Mouse (Mus musculus): ENCODE data around the gene Zfr. TPM values are rescaled to one million over a fixed set of nuclear protein-coding genes. Genes with fewer than 3 reads are reported as not detected.
"Not testable (repeated sequence)": the region's sequence is repeated elsewhere in the genome, so short reads cannot be mapped to it uniquely, and the experiment has no call there.

Gene Zfr
- total RNA-seq, 2 experiments from 2014 or later: 180 to 189 TPM

DNA sequence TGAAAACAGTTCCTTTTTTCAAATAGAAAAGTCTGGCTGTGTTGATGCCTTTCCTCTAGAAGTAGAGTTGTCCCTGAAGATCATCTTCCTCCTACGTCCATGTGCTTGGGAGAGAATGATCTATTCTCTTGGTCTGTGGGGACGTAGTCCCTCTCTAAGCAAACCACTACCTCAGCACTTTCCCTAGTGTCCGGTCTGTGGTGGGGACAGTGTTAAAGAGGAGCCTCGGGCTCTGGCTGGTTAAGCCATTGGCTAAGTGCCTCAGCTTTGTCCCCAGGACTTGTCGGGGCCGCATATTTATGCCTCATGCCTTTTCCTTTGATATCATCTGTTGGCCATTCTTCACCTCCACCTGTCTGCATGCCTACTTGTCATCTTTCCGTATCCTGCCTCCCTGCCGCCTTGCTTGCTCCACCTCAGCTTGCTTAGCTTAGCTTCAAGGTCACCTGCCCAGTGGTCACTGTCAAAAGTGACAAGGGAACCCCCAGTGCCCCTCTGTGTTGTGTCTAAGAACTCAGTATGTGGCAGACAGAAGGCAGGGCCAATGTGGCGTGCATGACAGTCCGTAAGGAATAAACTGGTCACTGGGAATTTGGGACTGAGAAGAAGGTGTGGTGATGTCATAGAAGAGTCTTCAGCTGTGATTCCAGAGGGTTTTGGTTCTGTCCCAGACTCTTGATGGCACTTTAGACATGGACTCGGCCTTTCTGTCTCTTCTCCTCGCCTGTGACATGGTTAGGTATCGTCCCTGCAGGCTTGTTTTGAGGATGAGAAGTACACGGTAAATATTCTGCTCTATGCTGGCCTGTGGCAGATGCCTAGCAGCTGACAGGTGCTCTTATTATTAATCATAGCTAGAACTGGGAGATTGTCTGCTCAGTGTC, 97.1 kb downstream of the Zfr start:
- no peak for DNase-seq (ENCODE audit: low spot score in 2 of 2)

DNA sequence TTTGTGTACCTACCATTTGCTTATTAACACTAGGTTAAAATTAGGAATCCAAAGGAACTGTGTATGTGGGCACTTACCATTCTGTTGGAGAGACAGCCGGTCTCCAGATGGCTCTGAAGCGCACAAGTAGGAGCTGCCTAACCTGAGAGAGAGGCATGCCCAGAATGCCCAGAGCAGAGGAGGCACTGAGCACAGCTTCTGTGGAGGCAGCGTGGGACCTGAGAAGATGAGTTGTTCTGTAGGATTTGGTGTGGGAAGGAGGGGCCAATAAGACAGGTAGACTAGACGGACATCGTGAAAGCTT, 97.7 kb downstream of the Zfr start:
- no peak for DNase-seq (ENCODE audit: low spot score in 2 of 2)

DNA sequence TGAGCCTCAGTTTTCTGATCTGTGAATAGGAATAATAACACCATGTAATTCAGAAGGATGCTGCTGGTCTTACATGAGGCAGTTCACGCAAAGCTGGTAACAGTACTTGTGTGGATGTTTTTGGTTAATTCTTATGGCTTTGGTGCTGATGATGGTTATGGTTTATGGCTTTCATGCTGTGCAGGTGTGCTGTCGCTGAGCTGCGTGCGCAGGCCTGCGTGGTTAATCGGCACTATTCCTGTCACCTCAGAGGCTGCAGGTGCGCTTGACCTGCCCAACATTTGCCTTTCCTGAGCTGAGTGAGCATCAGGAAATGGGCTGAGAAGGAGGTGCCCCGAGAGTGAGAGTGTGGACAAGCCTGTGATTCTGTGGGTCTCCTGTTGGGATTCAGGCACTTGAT, 98.5 kb downstream of the Zfr start:
- DNase-seq (ENCODE audit: low spot score in 2 of 2): no peak

DNA sequence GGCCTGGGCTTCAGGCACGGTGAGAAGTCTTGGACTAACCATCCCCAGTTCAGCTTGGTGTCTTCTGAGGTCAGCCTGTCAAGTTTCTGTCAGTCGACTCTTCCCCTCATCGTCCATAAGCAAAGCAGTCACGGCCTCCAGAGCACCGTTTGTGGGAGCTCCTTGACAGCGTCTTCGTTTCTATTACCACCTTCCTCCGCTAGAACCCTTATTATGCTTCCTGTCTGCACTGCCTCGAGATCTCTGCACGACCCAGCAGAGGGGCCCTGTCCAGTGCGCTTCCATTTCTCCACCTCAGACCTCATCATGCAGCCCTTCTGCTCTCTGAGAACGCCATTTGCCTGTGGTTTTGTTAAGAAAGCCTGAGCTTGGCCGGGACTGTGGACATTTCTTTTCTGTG, 99.2 kb downstream of the Zfr start:
- no peak for DNase-seq (ENCODE audit: low spot score in 2 of 2)

DNA sequence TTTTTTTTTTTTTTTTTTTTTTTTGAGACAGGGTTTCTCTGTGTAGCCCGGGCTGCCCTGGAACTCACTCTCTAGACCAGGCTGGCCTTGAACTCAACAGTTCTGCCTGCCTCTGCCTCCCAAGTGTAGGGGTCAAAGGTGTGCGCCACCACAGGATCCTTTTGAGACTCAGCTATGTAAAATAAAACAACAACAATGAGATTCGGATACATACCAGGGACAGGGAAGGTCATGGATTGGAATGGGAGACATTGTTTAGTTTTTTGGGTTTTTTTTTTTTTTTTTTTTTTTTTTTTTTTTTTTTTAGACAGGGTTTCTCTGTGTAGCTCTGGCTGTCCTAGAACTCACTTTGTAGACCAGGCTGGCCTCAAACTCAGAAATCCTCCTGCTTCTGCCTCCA, 99.7 kb downstream of the Zfr start:
- DNase-seq (ENCODE audit: low spot score in 2 of 2): not testable (repeated sequence)

DNA sequence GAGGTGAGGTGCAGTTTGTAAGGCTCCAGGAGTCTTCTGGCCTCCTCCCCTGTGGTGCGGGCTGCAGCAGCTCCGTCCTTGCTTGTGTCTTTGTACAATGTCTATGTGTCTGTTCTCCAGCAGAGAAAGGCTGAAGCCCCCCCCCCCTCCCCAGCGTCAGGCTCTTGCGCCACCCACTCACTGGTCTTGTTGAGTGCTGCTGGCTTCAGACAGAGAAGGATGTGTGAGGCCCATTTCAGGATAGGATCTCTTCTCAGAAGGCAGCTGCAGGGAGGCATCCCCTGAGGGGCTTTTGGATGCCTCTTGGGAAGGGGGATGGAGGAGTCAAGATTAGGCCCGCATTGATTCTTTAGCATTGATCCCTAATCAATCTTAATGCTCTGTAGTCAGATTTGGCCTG, 100.2 kb downstream of the Zfr start:
- no peak for DNase-seq (ENCODE audit: low spot score in 2 of 2)

DNA sequence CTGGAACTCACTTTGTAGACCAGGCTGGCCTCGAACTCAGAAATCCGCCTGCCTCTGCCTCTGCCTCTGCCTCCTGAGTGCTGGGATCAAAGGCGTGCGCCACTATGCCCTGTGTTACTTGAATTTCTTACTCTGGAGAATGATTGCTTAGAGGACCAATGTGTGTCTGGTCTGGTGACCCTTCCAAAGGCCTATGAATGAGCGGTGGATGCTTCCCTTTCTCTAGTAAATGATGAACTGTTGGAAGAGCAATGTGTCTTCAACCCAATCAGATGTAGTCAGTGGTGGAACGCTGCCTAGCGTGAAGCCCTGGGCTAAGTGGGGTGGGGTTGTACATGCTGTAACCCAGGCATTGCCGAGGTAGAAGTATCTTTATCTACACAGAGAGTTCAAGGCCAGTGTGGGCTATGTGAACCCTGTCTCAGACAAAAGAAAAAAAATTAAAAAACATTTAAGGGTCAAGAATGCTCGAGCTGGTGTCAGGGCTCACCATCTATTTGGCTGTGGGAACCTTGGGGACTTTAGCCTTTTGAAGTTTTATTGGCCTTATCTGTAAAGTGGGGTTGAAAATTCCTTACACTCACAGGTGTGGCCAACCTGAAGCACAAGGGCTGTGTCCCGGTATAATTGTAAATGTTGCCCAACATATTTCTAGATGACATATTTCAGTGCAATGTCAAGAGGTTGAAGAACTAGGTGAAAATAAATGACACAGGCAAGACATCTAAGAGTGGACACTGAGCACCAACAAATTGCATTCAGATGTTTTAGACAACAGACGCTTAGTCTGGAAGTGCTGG, 101.2 kb downstream of the Zfr start:
- no peak for DNase-seq (ENCODE audit: low spot score in 2 of 2)

DNA sequence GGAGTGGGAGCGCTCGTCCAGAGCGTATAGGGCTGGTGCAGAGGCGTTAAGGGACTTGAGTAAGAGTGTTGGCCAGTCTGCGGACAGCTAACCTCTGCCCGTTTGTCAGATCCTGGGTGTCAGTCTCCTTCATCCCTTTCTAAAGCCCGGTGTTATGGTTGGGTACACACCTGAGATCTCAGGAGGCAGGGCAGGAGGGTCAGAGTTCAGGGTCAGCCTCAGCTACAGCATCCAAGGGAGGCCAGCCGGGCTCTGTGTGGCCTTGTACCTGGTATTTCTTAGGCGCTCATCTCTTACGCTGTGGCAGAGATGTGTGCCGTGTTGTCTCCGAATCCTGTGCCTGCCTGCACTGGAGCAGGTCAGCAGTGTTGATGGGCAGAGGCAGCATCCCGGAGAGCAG, 103.5 kb downstream of the Zfr start:
- DNase-seq (ENCODE audit: low spot score in 2 of 2): no peak

DNA sequence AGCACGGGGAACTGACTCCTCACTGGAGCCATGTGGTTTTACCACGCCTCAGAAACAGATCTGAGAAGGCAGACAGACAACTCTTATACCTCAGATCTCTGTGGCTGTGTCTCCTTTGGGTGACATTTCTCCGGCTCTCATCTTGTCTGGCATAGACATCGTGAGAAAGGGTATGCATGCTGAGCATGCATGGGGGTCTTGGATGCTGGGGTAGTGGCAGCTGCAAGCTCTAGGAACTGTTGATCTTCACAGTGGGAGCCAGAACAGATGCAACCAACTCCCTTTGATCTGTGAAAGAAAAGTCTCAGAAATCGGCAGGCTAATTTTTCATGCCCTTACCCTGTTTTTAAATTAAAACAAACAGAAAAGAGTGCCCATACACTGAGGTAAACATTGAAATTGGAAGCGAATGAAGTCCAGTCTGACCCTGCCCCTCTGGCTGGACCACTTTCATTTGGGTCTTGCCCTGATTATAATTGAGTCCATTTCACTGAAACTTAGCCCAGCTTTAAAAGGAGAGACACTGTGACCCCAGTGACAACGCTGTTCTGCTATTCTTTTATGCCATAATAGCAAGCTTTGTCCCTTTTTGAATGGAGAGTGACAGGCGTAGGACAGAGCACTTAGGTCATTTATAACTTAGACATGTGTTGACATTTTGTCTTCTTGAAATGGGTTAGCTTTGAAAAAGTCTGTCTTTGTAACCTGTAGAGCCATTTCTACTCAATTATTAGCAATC, 105.1 kb downstream of the Zfr start:
- no peak for DNase-seq (ENCODE audit: low spot score in 2 of 2)

DNA sequence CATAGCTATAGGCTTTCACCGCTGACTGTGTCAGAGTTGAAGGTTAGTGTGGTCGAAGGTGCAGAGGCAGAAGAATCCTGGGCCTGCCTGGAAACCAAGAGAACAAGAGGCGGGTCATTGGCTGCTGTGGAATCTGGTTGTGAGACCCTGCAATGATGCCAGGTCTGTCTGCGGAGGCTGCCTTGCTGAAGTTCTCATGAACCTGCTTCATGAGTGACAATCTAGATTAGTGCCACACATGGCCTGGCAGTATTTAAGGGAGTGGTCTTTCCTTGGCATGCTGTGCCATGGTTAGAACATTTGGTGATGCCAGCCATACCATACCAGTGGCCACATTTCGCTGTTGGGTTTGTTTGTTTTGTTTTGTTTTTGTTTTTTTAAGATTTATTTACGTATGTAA, 105.8 kb downstream of the Zfr start:
- DNase-seq (ENCODE audit: low spot score in 2 of 2): no peak

DNA sequence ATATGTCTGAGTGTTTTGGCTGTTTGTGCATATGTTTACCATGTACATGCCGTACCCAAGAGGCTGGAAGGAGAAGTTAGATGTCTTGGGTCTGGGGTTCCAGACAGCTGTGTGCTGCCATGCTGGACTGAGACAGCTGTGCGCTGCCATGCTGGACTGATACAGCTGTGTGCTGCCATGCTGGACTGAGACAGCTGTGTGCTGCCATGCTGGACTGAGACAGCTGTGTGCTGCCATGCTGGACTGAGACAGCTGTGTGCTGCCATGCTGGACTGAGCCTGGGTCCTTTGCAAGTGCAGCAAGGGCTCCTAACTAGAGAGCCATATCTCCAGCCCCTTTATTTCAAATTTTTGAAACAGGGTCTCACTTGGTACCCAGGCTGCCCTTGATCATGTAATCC, 106.6 kb downstream of the Zfr start:
- DNase-seq (ENCODE audit: low spot score in 2 of 2): no peak

DNA sequence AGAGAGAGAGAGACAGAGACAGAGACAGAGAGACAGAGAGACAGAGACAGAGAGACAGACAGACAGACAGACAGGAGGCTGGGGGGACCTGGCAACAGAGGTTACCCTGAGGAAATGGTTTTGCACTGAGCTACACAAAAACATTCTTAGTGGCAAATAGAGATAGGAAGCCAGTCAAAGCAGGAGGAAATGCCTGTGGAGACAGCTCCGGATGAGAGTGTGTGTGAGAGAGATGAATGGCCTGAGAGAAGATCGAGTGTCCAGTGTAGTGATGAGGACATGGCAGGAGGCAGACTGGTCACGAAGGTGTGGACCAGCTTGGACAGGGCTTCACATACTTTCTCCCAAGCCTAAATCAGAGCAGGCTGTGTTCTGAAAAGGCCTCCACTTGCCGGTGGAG, 107.4 kb downstream of the Zfr start:
- no peak for DNase-seq (ENCODE audit: low spot score in 2 of 2)

DNA sequence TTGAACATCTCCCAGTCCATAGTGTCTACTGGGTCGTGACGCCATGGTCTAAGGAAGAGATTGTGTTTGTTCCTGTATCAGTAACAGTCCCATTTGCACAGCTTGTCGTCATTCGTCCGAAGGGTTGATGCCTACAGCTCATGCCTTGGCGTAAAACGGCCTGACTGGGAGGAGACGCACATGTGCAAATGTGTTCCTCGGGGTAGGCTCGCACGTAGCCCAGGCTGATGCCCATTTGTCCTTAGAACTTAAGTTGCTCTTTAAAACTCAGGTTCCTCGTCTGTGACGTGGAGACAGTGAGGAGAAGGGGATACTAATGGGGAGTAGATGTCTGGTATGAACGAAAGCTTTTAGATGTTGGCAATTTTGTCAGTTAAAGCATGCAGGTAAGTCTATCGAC, 109.3 kb downstream of the Zfr start:
- no peak for DNase-seq (ENCODE audit: low spot score in 2 of 2)

DNA sequence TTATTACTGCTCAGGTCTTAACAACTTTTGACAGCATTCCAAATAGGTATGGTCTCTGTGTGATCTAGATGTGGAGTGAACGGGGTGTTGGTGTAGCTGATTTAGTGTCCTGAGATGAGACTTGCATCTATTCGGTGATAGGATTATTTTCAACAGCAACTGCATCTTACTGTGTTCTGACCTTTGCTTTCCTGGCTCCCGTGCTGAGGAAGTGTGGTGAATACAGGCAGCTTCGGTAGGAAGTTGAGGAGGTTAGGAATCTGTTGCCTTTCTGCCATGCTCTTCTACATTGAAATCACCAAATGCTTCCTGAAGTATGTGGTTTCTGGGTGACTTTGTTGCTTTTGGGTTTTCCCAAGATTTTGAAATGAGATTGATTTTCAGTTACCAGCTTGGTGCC, 109.7 kb downstream of the Zfr start:
- no peak for DNase-seq (ENCODE audit: low spot score in 2 of 2)

DNA sequence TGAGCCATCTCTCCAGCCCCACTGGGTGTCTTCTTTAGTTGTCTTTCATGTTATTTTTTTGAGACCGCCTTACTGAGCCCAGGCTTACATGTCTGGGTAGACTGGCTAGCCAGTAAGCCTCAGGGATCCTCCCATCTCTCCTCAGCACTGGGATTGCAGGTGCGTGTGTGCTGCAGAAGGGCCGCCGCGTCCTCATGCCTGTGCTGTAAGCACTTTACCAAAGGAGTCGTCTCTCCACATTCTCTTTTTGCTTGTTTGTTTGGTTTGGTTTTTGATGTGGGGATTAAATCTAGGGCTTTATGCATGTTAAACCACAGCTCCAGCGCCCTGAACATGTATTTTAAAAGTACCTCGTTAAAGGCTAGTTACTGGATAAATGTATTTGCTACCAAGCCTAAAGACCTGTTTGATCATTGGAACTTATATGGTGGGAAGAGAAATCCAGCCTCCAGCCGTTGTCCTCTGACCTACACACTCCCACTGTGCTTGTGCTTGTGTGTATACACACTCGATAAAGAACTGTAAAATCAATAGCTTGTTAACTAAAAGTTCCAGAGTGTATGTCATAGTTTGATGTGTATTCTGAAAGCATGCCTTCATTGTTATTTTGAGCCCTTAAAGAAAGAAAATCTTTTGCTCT, 112.1 kb downstream of the Zfr start:
- no peak for DNase-seq (ENCODE audit: low spot score in 2 of 2)

DNA sequence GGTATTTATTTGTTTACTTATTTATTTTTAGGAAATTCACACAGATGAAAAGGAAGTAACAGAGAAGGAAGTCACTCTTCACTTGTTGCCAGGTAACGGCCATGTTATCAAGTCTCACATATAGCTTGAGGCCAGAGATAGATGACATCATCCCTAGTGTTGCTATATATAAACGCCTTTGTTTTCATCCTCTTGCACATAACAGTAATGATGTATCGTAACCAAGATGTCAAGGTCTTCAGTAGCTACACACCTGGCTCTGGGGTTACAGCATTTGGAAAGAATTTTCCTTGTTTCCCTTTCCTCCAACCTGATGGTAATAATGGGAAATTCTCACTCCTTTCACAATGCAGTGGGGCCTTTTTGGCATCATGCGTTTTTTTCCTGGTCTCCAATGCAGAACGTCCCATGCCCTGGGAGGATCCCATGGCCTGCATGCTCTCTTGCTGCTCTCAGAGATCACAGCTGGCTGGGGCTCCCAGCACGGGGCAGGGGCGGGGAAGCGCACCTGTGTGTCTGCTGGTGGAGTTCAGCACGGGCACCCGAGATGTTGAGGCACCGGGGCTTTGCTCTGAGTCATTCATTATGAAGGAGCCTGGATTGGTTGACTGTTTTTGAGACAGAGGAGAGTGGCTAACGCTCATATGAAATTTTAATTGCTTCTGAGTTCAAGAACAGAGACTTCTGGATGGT, 112.8 kb downstream of the Zfr start:
- DNase-seq (ENCODE audit: low spot score in 2 of 2): no peak

DNA sequence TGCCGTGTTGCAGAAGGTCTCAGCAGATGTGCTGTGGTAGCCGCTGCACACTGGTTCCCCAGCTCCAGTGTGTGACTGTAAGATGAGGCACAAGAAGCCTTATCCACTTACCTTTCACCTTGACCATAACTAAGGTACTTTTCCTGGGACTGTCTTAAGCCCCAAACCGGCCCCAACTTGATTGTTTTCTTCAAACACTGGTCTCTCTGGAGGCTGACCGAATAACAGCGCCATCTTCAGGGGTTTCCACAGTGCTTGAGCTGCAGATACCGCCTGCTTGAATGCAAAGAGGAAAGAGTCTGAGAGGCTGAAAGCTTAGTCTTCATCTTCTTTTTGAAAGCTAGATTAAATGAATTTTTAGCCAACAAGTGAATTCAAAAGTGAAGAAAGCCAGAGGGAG, 113.8 kb downstream of the Zfr start:
- no peak for DNase-seq (ENCODE audit: low spot score in 2 of 2)

DNA sequence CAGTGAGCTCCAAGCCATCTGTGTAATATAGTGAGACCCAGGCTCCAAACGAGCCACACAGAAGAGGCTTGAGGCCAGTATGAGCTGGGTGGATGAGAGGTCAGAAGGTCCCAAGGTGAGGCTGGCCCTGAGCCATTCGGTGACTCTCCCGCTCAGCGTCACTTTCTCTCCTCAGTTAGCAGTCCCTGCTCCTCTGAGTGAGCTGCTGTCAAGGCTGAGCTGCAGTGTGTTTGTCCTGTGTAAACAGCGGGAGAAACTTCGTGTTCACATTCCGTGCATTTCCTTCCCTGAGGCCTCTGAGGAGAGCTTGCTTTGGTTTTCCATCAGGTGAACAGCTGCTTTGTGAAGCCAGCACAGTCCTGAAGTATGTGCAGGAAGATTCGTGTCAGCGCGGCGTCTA, 114.8 kb downstream of the Zfr start:
- DNase-seq (ENCODE audit: low spot score in 2 of 2): no peak

DNA sequence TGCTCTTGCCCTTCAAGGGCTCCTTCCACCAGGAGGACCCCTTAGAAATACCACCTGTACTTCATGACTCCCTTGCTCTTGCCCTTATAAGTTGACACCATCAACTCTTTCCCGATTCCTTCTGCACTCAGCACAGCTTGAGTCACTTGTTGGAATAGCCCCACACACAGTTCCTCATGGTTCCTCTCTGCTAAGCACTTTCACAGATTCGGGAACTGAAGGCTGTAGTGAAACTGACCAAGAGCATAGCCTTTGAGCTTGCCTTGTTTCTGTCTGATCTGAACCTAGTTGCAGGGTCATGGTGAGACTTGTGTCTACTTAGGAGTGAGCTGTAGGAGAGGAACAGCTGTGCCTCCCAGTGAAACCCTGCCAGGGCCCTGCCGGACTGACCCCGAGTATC, 115.4 kb downstream of the Zfr start:
- no peak for DNase-seq (ENCODE audit: low spot score in 2 of 2)
